Mouse (Mus musculus) cortical plate, adult 2 months (tissue): ENCODE data around the gene Rbm28.

ENCODE experiments used
- CTCF ChIP-seq: fragments of 200-500 bp; IDR thresholded peaks from 2 replicates; pipeline ENCODE4 v1.5.1; 2011; ENCODE audit warnings: mild to moderate bottlenecking, control low read depth, low read length; ENCODE audit not compliant: insufficient read depth; ENCODE audit errors: extremely low read depth
- POLR2A ChIP-seq: fragments of 200-500 bp; IDR thresholded peaks from 2 replicates; pipeline ENCODE4 v1.6.1; 2011; ENCODE audit warnings: mild to moderate bottlenecking, low read length, control low read depth; ENCODE audit not compliant: insufficient read depth; ENCODE audit errors: extremely low read depth

GRCm38 (mm10) chr6:29170063-29170921 is 5.5 kb upstream of the Rbm28 start:
- TF ChIP-seq CTCF (no peak), POLR2A (no peak)
